ENCODE assay signal across 15 mouse cellular contexts in the genomic region with DNA sequence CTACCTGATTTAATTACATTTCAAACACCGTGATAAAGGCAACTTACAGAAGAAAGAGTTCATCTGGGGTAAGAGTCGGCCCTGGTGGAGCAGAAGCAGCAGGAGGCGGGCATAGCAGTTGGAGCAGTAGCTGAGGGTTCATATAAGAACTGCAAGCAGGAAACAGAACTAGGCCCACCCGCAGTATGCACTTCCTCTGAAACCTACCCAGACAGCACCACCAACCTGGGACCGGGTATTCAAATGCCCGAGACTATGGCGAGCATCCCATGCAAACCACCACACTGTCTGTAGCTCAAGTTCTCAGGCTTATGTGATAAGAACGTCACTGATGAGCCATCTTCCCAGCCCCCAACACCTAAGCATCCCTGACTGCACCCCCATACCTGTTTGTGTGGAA.
"Had no signal": no experiment of that assay in that cellular context is flagged by ENCODE, and none has a peak within 500 bp of the region (broad histone marks: within the 10 kb centered on the region; RNA-seq: fewer than 3 reads in every experiment).

No protein-coding gene starts in this region.

- H3K4me2 ChIP-seq: limb, embryonic 12.5 days; liver, embryonic 11.5 days; lung, embryonic 15.5 days; midbrain, embryonic 15.5 days; neural tube, embryonic 13.5 days had no signal

- H3K27ac ChIP-seq: kidney, postnatal 0 days; layer of hippocampus, adult 2 months; limb, embryonic 12.5 days; lung, embryonic 15.5 days; midbrain, embryonic 15.5 days; neural tube, embryonic 13.5 days; stomach, postnatal 0 days had no signal

- H3K4me3 ChIP-seq: layer of hippocampus, adult 2 months; limb, embryonic 12.5 days; lung, embryonic 15.5 days; midbrain, embryonic 15.5 days; neural tube, embryonic 13.5 days had no signal

- H3K9ac ChIP-seq: limb, embryonic 12.5 days; lung, embryonic 15.5 days; midbrain, embryonic 15.5 days; neural tube, embryonic 13.5 days had no signal

- H3K4me1 ChIP-seq: limb, embryonic 12.5 days; lung, embryonic 15.5 days; midbrain, embryonic 15.5 days; neural tube, embryonic 13.5 days had no signal

- ATAC-seq: intestine, postnatal 0 days; midbrain, embryonic 15.5 days had no signal

- H3K27me3 ChIP-seq: limb, embryonic 12.5 days; lung, embryonic 15.5 days; midbrain, embryonic 15.5 days; neural tube, embryonic 13.5 days had no signal

- H3K9me3 ChIP-seq: limb, embryonic 12.5 days; lung, embryonic 15.5 days; midbrain, embryonic 15.5 days; neural tube, embryonic 13.5 days had no signal

- H3K36me3 ChIP-seq: midbrain, embryonic 15.5 days had no signal

- DNase-seq: kidney, adult 8-10 months; kidney, postnatal 4 days; lung, postnatal 14 days; right cerebral cortex, adult 18-20 months; right cerebral cortex, postnatal 25 days; thymus, postnatal 4 days had no signal
